Mouse (Mus musculus) heart, embryonic 10.5 days (tissue): ENCODE results near the gene Dpp8. TPM values are rescaled to one million over a fixed set of nuclear protein-coding genes. Genes with fewer than 3 reads are reported as not detected.

Experiments used
- DNase-seq: peaks from one replicate; pipeline ENCODE4 v3.0.0-alpha.2; 2017; ENCODE audit warnings: low spot score
- H3K27ac ChIP-seq: fragments of 300-500 bp; sonication (generic); 2 replicates; pipeline ENCODE4 v1.5.1; 2016; ENCODE audit warnings: mild to moderate bottlenecking
- H3K27me3 ChIP-seq: fragments of 300-500 bp; sonication (generic); 2 replicates; pipeline ENCODE4 v1.6.1; 2016; ENCODE audit warnings: mild to moderate bottlenecking; ENCODE audit not compliant: poor library complexity, insufficient read depth, severe bottlenecking
- H3K36me3 ChIP-seq: fragments of 300-500 bp; sonication (generic); 2 replicates; pipeline ENCODE4 v1.6.1; 2016; ENCODE audit warnings: mild to moderate bottlenecking, moderate library complexity
- H3K4me1 ChIP-seq: fragments of 300-500 bp; sonication (generic); 2 replicates; pipeline ENCODE4 v1.6.1; 2016; ENCODE audit warnings: mild to moderate bottlenecking
- H3K4me3 ChIP-seq: fragments of 300-500 bp; sonication (generic); 2 replicates; pipeline ENCODE4 v1.5.1; 2016; ENCODE audit warnings: mild to moderate bottlenecking, moderate library complexity
- H3K9me3 ChIP-seq: fragments of 300-500 bp; sonication (generic); 2 replicates; pipeline ENCODE4 v1.6.1; 2016; ENCODE audit warnings: mild to moderate bottlenecking, moderate library complexity
- WGBS: fragments of 180-500 bp; shearing (Covaris S2); methylation state at CpG from one replicate; pipeline ENCODE4 v1.1.7; 2016; 5-methylcytosine and 5-hydroxymethylcytosine counted together
- polyA plus RNA-seq: library from polyadenylated mRNA; unstranded; fragments of >200 nt; fragmentation: Nextera tagmentation; extraction: Ambion mirVana; gene quantifications from 2 replicates; pipeline ENCODE4 v1.2.1, GENCODE M21; 2016

Dpp8 gene
- polyA plus RNA-seq, 1 experiment from 2014 or later, result 35.2 TPM

GRCm38 (mm10) chr9:65107893-65108292 is 75.7 kb downstream of the Dpp8 start:
- DNase-seq, result no peak
- peaks cover 25% of the 10 kb centered on the region for H3K27me3 ChIP-seq
- no peaks in the 10 kb centered on the region for H3K36me3 ChIP-seq
- H3K9me3 ChIP-seq, result no peaks in the 10 kb centered on the region
- H3K4me3 ChIP-seq, result no peak overlapping the region
- H3K4me1 ChIP-seq, result peaks cover 19% of the 10 kb centered on the region
- WGBS, result 68% methylated on average over 1 of the region's 1 CpGs
- no peak overlapping the region for H3K27ac ChIP-seq

GRCm38 (mm10) chr9:65109132-65110072 is 77.2 kb downstream of the Dpp8 start:
- WGBS, result 11% methylated on average over 24 of the region's 24 CpGs
- Histone ChIP-seq H3K4me1 (peaks cover 18% of the 10 kb centered on the region), H3K27me3 (peaks cover 16% of the 10 kb centered on the region), H3K4me3 (peak overlapping the region; percentile 44), H3K9me3 (no peaks in the 10 kb centered on the region), H3K27ac (peak overlapping the region; percentile 25; the same call in 1 of the 2 replicates), H3K36me3 (no peaks in the 10 kb centered on the region)
- no peak for DNase-seq

- 78% methylated on average over 5 of the region's 5 CpGs for WGBS
- no peak overlapping the region for H3K27ac ChIP-seq
- H3K4me1 ChIP-seq, result peaks cover 32% of the 10 kb centered on the region
- H3K27me3 ChIP-seq, result peaks cover 18% of the 10 kb centered on the region
- no peak for DNase-seq
- H3K9me3 ChIP-seq, result no peaks in the 10 kb centered on the region
- no peaks in the 10 kb centered on the region for H3K36me3 ChIP-seq
- H3K4me3 ChIP-seq, result no peak overlapping the region
Measured at GRCm38 (mm10) chr9:65111698-65112097, 79.5 kb downstream of the Dpp8 start.

GRCm38 (mm10) chr9:65113694-65114093 is 81.5 kb downstream of the Dpp8 start:
- no peaks in the 10 kb centered on the region for H3K36me3 ChIP-seq
- H3K27ac ChIP-seq, result no peak overlapping the region
- 84% methylated on average over 2 of the region's 2 CpGs for WGBS
- peaks cover 20% of the 10 kb centered on the region for H3K27me3 ChIP-seq
- DNase-seq, result no peak
- peaks cover 30% of the 10 kb centered on the region for H3K4me1 ChIP-seq
- no peak overlapping the region for H3K4me3 ChIP-seq
- H3K9me3 ChIP-seq, result no peaks in the 10 kb centered on the region

- Histone ChIP-seq H3K4me3 (no peak overlapping the region), H3K9me3 (no peaks in the 10 kb centered on the region), H3K4me1 (peaks cover 18% of the 10 kb centered on the region; the same call in 1 of the 2 replicates), H3K27ac (peak overlapping the region; percentile 3; the same call in 1 of the 2 replicates), H3K27me3 (peaks cover 11% of the 10 kb centered on the region; the same call in 1 of the 2 replicates), H3K36me3 (no peaks in the 10 kb centered on the region)
- DNase-seq, result no peak
- WGBS, result 55% methylated on average over 2 of the region's 2 CpGs
Measured at GRCm38 (mm10) chr9:65115891-65116290, 83.7 kb downstream of the Dpp8 start.

- DNase-seq, result no peak
- peaks cover 26% of the 10 kb centered on the region for H3K27me3 ChIP-seq
- 62% methylated on average over 2 of the region's 2 CpGs for WGBS
- H3K27ac ChIP-seq, result no peak overlapping the region
- peaks cover 19% of the 10 kb centered on the region for H3K4me1 ChIP-seq
- H3K9me3 ChIP-seq, result no peaks in the 10 kb centered on the region
- no peaks in the 10 kb centered on the region for H3K36me3 ChIP-seq
- no peak overlapping the region for H3K4me3 ChIP-seq
Measured at GRCm38 (mm10) chr9:65117516-65117915, 85.3 kb downstream of the Dpp8 start.

- Histone ChIP-seq H3K4me1 (peaks cover 22% of the 10 kb centered on the region), H3K27me3 (peaks cover 53% of the 10 kb centered on the region), H3K9me3 (no peaks in the 10 kb centered on the region), H3K4me3 (no peak overlapping the region), H3K36me3 (no peaks in the 10 kb centered on the region), H3K27ac (no peak overlapping the region)
- DNase-seq, result no peak
- WGBS, result 3% methylated on average over 3 of the region's 3 CpGs
Measured at GRCm38 (mm10) chr9:65120935-65121334, 88.7 kb downstream of the Dpp8 start.

GRCm38 (mm10) chr9:65122545-65122944 is 90.3 kb downstream of the Dpp8 start:
- 8% methylated on average over 18 of the region's 18 CpGs for WGBS
- peak overlapping the region; percentile 42; the same call in 1 of the 2 replicates for H3K4me3 ChIP-seq

GRCm38 (mm10) chr9:65123552-65124168 is 91.4 kb downstream of the Dpp8 start:
- H3K9me3 ChIP-seq, result no peaks in the 10 kb centered on the region
- peaks cover 22% of the 10 kb centered on the region for H3K4me1 ChIP-seq
- H3K36me3 ChIP-seq, result no peaks in the 10 kb centered on the region
- peak overlapping the region; percentile 75 for H3K27ac ChIP-seq
- WGBS, result 3% methylated on average over 48 of the region's 48 CpGs
- no peak for DNase-seq
- peak overlapping the region; percentile 66 for H3K4me3 ChIP-seq
- H3K27me3 ChIP-seq, result peaks cover 54% of the 10 kb centered on the region

More at GRCm38 (mm10) chr9:65122545-65122944, 90.3 kb downstream of the Dpp8 start:
- Histone ChIP-seq H3K27ac (no peak overlapping the region), H3K36me3 (no peaks in the 10 kb centered on the region), H3K27me3 (peaks cover 61% of the 10 kb centered on the region), H3K4me1 (peaks cover 15% of the 10 kb centered on the region), H3K9me3 (no peaks in the 10 kb centered on the region)
- DNase-seq, result no peak

GRCm38 (mm10) chr9:65128123-65128815 is 96.1 kb downstream of the Dpp8 start:
- WGBS, result 5% methylated on average over 25 of the region's 25 CpGs
- peak overlapping the region; percentile 53 for H3K4me3 ChIP-seq
- no peaks in the 10 kb centered on the region for H3K36me3 ChIP-seq
- no peaks in the 10 kb centered on the region for H3K9me3 ChIP-seq
- H3K27ac ChIP-seq, result peak overlapping the region; percentile 63
- peak; percentile 89 for DNase-seq
- peaks cover 17% of the 10 kb centered on the region for H3K4me1 ChIP-seq
- peaks cover 36% of the 10 kb centered on the region for H3K27me3 ChIP-seq

- no peak for DNase-seq
- WGBS, result 77% methylated on average over 5 of the region's 5 CpGs
- Histone ChIP-seq H3K4me1 (peaks cover 28% of the 10 kb centered on the region), H3K27me3 (peaks cover 20% of the 10 kb centered on the region), H3K9me3 (no peaks in the 10 kb centered on the region), H3K4me3 (no peak overlapping the region), H3K36me3 (peaks cover 10% of the 10 kb centered on the region), H3K27ac (no peak overlapping the region)
Measured at GRCm38 (mm10) chr9:65131717-65132116, 99.5 kb downstream of the Dpp8 start.
